Mouse (Mus musculus) mouse trophoblast stem cell (cell line): Measurements from ENCODE around the gene Cd244a.

ENCODE experiments used
- in situ Hi-C, 2 experiments: fragments of 300-500 bp; cut with MseI, MboI; formaldehyde crosslinking; loops; 2 replicates in 1 of 2; 3 replicates in 1 of 2; pipeline ENCODE4 v1.15.1; 2025

Gene Cd244a

DNA sequence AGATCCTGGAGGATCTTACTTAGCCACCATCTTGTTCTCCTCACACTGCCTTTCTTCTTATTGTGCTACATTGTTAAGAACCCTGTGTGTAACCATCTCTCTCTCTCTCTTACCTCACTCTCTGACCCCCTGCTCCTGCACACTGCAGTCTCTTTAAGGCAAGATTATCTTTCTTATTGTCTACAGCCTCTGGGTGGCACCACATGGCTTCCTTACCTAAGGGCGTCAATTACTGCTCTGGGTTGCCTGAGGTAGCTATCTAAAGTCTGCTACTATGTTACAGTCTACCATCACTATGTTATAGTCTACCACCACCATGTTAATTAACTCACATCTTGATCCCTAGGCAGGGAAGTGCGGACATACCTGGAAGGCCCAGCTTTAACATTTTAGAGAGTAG lies 9.4 kb downstream of the Cd244a start:
- in situ Hi-C loops, result loop anchor here (10.0 kb wide), 1 partner anchor 64 kb away; the partner anchor contains the start of gene Alyref2 (in 2 of the 2)

DNA sequence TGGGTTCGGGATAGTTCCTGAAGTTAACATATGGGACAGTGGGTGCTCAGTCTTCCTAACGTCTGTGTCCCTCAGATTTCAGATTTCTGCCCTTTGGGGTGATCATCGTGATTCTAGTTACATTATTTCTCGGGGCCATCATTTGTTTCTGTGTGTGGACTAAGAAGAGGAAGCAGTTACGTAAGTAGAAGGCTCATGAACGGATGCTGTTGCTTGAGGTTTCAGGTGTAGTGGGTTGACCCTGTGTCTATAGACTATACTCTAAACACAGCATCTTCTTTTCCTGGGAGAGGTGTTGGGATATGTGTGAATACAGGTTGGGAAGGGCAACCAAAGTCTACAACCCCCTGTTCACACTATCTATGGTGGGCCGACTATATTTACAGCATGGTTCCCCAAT lies 18.2 kb downstream of the Cd244a start:
- in situ Hi-C loops, result loop anchor here in 1 of 2 experiments (5.0 kb wide), 1 partner anchor 50 kb away; no protein-coding TSS in a partner anchor

DNA sequence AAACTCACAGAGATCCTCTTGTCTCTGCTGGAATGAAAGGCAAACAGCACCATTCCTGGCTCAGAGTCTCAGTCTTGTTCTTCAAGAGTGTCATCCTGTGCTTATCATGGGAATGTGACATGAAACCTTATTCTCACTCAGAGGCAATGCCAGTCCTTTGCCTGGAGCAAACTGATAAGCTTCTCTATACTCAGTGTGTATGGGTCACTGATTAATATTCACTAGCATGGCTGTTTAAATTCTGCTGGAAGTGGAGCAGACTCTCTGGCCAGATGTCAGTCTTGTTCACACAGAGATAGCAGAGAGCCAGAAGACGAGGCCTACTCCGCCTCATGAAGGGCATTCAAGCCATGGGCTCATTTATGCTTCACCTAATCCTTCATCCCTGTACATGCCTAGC lies 25.6 kb downstream of the Cd244a start:
- in situ Hi-C loops, result no loop called here

DNA sequence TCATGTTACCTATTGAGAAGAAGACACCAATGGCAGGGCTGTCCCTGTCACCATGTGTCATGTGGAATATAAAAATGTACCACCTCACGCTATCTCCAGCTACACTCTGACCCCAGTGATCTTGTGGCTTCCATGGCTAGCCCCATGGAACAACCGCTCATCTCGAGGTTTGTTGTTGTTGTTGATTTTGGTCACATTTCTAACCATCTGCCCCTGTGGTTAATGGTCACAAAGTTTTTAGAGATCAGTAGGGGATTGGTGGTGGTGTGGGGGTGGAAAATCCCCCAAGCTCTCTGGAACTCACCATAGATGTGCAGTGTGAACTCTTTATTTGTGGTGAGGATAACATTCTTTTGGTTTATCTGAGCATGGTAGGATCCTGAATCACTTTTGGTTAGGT lies 45.7 kb downstream of the Cd244a start:
- in situ Hi-C loops, result no loop called here

DNA sequence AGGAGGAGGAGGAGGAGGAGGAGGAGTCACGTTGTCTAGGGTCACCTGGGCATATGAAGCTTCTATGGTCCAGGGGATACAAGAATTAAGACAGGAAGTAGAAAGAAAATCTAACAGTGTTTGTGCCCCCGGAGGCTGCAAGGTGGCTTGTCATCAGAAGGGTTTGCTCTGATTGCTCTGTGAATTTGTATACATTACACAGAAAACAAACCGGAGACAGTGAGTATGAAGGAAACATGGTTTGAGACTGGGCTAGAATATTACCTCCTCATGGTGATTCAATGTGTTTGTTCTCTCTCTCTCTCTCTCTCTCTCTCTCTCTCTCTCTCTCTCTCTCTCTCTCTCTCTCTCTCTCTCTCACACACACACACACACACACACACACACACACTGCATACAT lies 47.7 kb downstream of the Cd244a start:
- in situ Hi-C loops, result no loop called here

DNA sequence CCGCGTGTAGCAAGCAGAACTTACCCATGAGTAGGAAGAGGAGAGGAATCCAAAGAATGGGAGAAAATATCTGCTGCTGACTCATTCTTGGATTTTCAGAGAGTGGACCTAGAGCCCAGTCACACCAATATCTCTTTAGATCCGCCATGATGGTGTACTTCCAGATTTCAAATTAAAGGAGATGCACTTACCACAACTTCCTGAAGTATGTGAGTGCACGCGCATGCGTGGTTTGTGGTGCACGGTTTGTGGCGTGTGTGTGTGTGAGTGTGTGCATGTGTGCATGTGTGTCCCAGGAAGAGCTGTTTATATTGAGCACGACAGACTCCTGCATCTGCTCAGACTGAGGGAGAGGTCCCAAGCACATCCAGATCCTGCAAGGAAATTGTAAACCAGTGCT lies 48.2 kb downstream of the Cd244a start, which contains the start of gene Ly9:
Gene Ly9 (minus strand): TSS at position 235 of the 400 bp plus-strand sequence.
- in situ Hi-C loops, result no loop called here

DNA sequence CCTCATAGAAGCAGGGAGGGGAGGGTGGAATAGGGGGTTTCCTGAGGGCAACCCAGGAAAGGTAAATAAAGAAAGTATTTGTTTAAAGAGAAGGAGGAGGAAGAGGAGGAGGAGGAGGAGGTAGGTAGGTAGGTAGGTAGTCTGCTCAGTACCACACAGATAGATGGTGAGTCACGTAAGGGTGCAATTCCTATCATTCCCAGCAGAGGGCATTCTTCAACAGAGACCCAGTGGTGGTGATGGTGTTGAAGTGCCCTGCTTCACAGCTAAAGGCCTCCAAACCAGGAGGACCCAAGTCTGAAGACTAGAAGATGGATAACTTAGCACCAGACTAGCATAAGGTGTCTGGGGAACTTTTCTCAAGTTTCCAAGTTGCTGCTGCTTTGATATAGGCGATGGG lies 51.0 kb downstream of the Cd244a start:
- in situ Hi-C loops, result no loop called here

DNA sequence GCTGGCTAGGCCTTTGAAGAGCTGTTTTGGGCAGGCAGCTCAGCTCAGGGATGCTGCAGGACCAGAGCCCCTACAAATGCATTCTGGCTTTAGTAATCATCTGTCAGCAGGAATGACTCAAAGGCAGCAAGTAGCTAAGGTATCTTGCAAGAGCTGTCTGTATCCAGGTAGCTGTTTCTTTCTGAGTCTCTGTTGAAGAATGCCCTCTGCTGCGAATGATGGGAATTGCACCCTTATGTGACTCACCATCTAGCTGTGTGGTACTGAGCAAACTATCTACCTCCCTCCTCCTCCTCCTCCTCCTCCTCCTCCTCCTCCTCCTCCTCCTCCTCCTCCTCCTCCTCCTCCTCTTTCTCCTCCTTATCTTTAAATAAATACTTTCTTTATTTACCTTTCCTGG lies 51.8 kb downstream of the Cd244a start:
- in situ Hi-C loops, result no loop called here

DNA sequence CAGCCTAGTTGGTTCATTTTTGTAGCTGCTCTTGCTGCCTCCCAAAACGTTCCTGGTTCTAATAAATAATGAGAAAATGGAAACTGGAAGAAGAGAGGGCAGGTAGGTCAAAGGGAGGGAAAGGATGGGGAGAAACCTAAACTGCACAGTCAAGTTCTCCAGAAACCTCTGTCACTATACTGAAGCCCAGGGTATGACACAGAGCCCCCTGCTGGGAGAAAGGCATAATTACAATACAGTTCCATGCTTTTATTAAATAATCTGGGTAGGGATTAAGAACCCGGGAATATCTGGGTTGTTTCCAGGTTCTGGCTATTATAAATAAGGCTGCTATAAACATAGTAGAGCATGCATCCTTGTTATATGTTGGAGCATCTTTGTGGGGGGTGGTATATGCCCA lies 55.0 kb downstream of the Cd244a start:
- in situ Hi-C loops, result no loop called here

DNA sequence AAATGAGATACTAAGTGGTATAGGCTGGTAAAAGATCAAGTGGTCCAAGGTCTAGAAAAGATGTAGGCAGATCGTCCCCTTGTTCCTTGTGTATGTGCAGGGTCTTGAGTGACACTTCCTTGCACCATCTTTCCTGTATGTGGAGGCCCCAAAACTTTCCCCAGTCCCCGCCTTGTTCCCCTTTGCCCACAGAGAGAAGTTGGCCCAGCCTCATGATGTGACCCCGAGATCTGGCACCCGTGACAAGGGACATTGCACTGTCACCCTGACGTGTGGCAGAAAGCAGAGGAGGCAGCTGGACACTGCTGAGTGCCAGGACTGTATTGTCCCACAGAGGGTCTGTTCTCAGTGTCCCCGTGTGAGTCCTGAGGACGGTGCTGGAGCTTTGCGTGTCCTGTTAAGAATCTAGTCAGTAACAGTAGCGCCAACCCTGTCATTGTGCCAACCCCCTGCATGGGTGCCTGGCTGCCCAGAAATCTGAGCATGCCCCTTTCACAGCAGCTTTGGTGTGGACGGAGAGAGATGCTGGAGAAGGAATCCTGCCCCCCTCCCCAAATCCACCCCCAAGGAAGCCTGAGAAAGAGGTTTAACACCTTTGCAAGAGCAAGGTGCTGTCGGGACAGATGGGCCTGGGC lies 58.0 kb downstream of the Cd244a start:
- in situ Hi-C loops, result no loop called here

DNA sequence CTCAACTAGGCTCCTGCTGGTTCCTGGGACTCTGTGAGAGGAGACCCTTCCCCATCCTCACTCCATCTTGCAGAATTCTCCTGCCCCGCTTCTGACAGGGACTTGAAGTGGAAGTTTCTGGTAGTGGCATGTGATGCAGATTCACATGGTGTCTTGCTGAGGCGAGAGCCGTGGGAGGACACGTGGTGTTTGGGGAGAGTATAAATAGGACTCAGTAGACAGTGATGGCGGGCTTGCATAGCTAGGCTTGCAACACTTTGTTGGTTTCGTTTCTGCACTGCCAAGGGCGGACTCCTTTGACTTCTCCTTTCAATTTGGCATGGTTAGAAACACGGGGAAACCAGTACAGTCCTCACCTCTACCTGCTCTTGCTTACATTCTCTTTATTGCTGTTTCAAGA lies 60.0 kb downstream of the Cd244a start:
- in situ Hi-C loops, result no loop called here

DNA sequence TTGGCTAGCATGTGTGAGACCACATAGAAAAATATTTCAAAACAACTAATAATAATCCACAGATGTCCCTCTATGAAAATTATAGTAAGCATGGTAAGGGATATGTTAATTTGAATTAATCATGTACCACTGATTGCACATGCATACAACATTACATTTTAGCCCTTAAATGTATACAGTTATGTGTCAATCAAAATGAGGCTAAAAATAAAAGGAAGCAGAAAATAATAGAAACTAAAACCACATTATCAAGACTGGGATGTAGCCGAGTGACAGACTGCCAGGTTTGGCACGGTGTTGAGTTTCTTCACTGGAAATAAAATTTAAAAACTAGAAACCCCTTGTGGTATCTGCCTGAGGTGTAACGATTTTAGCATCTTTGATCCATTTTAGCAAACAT lies 60.7 kb downstream of the Cd244a start:
- in situ Hi-C loops, result no loop called here

DNA sequence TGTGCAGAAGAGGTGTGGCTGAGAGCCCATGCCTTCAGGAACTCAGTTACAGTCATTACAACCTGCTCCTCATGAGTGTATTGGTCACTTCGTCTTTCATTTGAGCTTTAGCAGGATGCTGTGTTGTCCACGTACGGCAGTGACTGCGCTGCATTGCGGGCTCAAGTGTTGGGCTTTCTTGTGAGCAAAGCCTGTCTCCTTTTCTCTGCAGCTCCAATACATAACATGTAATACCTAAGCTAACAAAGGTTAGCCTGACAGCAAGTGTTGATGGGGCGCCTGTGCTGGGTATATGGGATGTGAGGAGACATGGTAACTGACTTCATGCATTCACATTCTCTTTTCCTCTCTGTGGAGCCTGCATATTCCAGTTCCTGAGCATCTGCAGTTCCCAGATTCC lies 61.1 kb downstream of the Cd244a start:
- in situ Hi-C loops, result no loop called here

DNA sequence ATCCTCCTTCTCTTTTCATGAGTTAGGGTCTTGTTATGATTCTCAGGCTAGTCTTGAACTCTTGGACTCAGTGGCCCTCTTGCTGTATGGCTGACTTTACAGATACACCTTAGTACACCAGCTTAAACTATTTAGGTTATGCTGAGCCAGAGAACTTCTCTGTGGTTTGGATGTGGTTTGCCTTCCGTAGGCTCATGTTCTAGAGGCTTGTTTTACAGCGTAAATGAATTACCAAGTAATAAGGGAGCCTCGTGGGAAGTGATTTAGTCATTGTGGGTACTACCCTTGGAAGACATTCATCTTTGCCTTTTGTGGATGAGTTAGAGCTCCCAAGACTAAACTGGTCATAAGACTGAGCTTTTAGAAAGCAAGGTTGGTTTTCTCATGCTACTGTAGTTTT lies 68.8 kb downstream of the Cd244a start:
- in situ Hi-C loops, result no loop called here

DNA sequence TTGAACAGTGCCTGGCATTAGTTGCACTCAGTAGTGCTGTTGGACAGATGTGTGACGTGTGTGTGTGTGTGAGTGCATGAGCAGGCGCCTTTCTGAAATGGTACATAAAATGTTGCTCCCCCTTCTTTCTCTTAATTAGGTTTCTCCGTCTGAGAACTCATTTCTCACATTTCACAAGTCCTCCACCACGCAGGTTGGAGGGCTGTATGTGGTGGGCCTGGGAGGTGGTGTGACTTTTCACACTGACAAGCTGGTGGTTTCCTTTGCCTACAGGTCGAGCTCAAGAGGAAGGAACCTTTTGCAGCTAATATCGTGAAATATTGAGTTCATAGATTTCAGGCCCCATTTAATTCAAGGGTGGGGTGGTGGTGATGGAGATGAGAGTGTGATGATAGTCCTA lies 70.2 kb downstream of the Cd244a start:
- in situ Hi-C loops, result no loop called here

DNA sequence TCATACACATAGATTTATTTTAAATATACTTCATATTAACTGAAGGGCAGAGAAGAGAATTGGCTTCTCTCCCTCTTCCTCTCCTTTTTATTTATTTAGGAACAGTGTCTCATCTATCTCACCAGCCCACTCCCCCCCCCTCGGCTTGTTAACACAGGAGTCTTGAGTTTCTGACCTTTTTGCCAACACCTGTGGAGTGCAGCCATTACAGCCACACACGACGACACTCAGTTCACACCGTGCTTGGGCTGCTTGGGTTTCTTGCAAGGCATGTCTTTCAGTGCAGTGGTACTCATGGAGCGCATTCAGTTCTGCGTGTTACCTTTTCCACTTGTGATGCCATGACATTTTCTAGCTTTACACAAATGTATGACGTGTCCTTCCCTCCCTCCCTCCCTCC lies 71.0 kb downstream of the Cd244a start:
- in situ Hi-C loops, result no loop called here

DNA sequence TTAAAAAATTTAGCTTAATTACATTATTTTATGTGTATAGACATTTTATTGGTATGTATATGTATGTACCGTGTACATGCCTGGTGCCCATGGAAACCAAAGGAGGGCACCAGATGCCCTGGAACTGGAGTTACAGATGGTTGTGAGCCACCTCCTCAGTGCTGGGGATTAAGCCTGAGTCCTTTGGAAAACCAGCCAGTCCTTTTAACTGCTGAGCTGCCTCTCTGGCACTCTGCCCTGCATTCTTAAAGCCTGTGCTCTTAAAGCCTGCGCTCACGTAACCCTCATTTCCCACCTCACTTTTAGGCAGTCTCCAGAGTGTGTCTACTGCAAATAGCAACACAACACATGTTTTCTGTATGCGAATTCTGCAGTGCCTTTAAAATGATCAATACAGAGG lies 71.9 kb downstream of the Cd244a start:
- in situ Hi-C loops, result no loop called here

DNA sequence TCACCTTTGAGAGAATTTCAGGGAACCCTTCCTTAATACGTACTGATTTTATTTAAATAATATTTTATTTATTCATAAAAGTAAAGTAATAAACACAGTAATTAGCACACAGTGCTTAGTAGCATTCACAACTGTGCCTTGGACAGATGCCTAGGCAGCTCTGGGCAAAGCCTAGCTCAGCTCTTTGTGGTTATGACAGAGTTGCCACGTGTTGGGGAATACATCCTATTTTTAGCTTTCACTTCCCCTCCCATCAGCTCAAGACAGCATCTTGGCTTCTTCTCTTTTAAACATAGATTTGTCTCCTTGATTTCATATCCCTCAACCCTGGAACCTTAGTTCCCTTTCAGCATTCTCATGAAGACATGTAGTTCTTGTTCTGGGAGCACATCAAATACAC lies 72.5 kb downstream of the Cd244a start:
- in situ Hi-C loops, result no loop called here

DNA sequence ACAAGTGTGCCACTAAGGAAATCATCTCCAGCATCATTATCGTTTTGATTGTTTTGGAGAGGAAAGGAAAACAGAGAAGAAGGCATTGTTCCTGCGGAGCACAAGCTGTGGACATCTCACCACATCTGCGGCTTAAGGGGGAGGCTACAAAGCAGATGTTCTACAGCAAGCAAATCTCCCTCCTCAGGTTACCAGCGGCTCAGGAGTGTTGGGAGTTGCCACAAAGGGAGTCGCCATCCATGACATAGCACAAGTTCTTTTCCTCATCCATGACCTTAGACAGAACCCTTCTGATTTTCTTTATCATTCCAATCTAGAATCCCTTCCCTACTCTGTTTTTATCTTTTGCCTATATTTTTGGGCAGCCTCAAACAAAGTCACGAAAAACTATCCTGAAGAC lies 76.7 kb downstream of the Cd244a start:
- in situ Hi-C loops, result no loop called here

DNA sequence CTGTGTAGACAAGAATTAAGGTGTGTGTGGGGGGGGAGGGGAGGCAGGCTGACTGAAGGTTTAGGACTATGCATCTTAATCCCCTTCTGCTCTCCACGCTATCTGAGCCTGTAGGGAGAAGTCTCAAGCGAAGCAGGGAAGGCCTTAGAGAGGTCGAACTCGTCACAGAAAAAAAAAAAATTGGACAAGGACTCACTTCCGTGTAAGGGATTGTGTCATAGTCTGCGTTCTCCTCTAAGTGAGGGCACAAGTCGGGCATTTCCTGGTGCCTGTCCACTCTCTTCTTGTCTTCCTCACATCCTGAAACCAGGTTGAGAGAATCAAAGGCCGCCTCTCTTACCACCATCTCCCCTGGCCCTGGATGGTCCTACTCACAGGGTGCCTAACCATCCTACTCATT lies 78.1 kb downstream of the Cd244a start:
- in situ Hi-C loops, result no loop called here

DNA sequence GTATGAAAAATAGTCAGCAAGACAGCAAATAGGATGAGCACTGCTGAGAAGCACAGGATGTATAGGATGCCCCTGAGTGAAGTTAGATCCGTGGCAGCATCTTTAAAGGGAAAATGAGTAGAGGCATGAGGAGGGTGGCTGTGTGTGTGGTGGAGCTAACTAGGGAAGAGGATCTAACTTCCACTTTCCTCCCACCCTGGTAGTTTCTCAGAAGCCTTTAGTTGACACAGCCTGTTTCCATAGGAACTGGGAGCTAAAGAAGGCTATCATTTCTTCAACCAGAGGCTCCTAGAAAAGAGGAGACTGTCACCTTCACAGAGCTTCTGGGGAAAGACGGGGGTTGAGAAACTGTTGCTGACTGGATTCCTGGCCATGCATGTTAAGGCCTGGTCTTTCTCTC lies 79.7 kb downstream of the Cd244a start:
- in situ Hi-C loops, result no loop called here

DNA sequence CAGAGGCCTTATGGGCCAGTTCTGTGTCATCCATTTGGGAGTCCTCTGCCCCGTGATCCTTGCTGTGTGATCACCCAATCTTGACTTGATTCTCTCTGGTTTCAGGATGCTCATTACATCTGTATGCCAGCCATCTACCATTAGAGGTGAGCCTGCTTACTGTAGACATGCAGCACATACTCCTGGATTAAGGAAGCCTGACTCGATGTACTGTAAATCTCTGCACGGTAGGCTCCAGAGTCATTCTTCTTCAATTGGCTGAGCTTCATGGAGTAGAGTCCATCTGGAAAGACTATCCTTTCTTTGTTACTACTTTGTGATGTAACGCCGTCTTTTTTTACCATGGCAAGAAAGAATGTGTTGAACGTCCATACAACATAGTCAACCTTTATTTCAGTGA lies 81.8 kb downstream of the Cd244a start:
- in situ Hi-C loops, result no loop called here

DNA sequence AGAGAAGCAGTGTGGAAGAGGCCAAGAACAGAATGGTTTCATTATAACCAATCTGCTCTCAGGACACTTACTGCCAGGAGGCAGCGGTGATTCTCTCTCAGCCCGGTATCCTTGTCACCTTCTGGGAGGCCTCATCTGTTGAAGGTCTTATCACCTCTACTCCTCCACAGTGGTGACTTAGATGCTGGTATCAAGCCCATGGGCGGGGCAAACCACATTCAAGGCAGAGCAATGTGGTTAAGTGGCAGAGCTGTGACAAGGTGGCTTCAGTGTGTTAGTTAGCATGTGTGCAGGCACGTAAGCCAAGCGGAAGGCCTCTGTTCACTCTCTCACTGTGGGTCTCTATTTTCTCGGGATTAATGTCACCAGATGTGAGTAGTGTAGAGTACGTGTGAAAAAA lies 84.6 kb downstream of the Cd244a start:
- in situ Hi-C loops, result no loop called here

DNA sequence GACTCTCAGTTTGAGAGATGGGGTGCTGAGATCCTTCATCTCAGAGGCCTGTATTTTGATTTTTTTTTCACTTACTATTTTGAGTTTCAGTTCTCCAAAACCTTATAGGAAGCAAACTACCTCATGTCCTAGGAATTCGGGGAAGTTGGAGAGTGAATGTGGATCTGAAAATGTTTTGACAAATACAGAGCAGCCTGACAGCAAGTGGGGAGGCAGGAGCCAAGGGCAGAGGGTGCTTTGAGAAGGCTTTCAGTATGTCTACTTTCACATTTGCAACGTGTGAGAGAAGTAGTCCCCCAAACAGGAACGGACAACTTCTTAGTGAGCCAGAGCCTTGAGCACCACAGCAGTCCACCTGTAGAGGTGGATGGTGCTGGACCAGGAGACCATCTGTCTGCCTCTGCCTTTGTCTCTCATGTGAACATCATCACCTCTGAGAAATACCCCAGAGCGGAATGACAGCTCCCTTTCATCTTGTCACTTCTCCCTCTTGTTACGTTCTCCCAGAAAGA lies 87.5 kb downstream of the Cd244a start:
- in situ Hi-C loops, result no loop called here
